Mouse (Mus musculus) mesoderm, embryonic 11.5 days (tissue): ENCODE measurements around the gene Mta1.

Experiments
- DNase-seq: peaks from one replicate; pipeline ENCODE4 v3.0.0-alpha.2; 2012; ENCODE audit warnings: low read depth, low spot score

The Mta1 gene

GRCm38 (mm10) chr12:113185442-113186291 is 87.6 kb downstream of the Mta1 start, which contains the start of gene Tmem121:
Tmem121 (plus strand) TSS chr12:113185930.
- DNase-seq: peak; percentile 50

- DNase-seq: no peak
Observed at GRCm38 (mm10) chr12:113186326-113187010, 88.4 kb downstream of the Mta1 start.
